Mouse (Mus musculus) heart, embryonic 16.5 days (tissue): ENCODE results near the gene Filip1. TPM values are rescaled to one million over a fixed set of nuclear protein-coding genes. Genes with fewer than 3 reads are reported as not detected.

Source experiments
- ATAC-seq: fragments of 200-750 bp; cut with Nextera tagmentation; replicated peaks from 2 replicates; pipeline ENCODE4 v1.8.0; 2017; ENCODE audit warnings: moderate number of reproducible peaks; ENCODE audit not compliant: insufficient read depth, low FRiP score; ENCODE audit errors: extremely low read depth
- H3K27ac ChIP-seq: fragments of 300-500 bp; sonication (generic); 2 replicates; pipeline ENCODE4 v1.5.1; 2014; ENCODE audit warnings: mild to moderate bottlenecking, low read length, control low read depth, moderate library complexity
- H3K27me3 ChIP-seq: fragments of 300-500 bp; sonication (generic); 2 replicates; pipeline ENCODE4 v1.6.1; 2014; ENCODE audit warnings: low read length, mixed read lengths; ENCODE audit not compliant: control insufficient read depth, insufficient read depth
- H3K36me3 ChIP-seq: fragments of 300-500 bp; sonication (generic); 2 replicates; pipeline ENCODE4 v1.6.1; 2014; ENCODE audit not compliant: control insufficient read depth, insufficient read depth
- H3K4me1 ChIP-seq: fragments of 300-500 bp; sonication (generic); 2 replicates; pipeline ENCODE4 v1.6.1; 2014; ENCODE audit warnings: low read length, mixed read lengths; ENCODE audit not compliant: control insufficient read depth, insufficient read depth
- H3K4me2 ChIP-seq: fragments of 300-500 bp; sonication (generic); 2 replicates; pipeline ENCODE4 v1.6.1; 2014; ENCODE audit warnings: low read depth, mild to moderate bottlenecking, control low read depth, low read length
- H3K4me3 ChIP-seq: fragments of 300-500 bp; sonication (generic); 2 replicates; pipeline ENCODE4 v1.5.1; 2014; ENCODE audit warnings: mild to moderate bottlenecking, control low read depth, low read length
- H3K9ac ChIP-seq: fragments of 300-500 bp; sonication (generic); 2 replicates; pipeline ENCODE4 v1.6.1; 2014; ENCODE audit warnings: low read length, control low read depth
- H3K9me3 ChIP-seq: fragments of 300-500 bp; sonication (generic); replicated peaks from 2 replicates; pipeline ENCODE4 v1.6.1; 2016; ENCODE audit warnings: low read length; ENCODE audit not compliant: control insufficient read depth
- WGBS: fragments of 180-500 bp; shearing (Covaris S2); extraction: QIAGEN DNeasy Blood & Tissue Kit; methylation state at CpG from one replicate; pipeline ENCODE4 v1.1.7; 2014; 5-methylcytosine and 5-hydroxymethylcytosine counted together
- polyA plus RNA-seq: library from polyadenylated mRNA; unstranded; fragments of >200 nt; fragmentation: Nextera tagmentation; extraction: Ambion mirVana; gene quantifications from 2 replicates; pipeline ENCODE4 v1.2.1, GENCODE M21; 2015

The Filip1 gene
- polyA plus RNA-seq, 1 experiment from 2014 or later: 32.1 TPM

DNA sequence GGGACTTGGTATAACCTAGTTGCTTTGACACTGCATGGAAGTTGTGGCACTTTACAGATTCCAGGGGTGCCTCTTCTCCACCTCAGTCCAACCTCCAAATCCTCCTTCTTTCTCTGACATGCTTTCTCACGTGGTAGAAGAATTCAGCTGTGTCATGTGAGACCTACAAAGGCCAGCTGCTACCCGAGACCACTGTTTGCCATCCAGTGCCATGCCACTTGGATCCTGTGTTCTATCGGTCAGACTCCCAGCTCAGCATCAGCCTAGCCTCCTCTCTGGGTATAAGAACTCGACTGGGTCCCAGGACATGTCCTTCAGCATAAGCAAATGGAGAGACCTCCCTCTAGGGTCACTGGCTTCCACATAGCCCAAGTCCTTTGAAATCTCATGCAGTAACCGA is 47.6 kb downstream of the Filip1 start:
- peak overlapping the region; percentile 4; the same call in 1 of the 2 replicates for H3K27ac ChIP-seq
- no peaks in the 10 kb centered on the region for H3K36me3 ChIP-seq
- no peaks in the 10 kb centered on the region for H3K9me3 ChIP-seq
- 73% methylated on average over 5 of the region's 5 CpGs for WGBS
- no peak overlapping the region for H3K4me3 ChIP-seq
- no peak overlapping the region for H3K4me2 ChIP-seq
- H3K9ac ChIP-seq: no peak overlapping the region
- H3K4me1 ChIP-seq: peaks cover 52% of the 10 kb centered on the region
- H3K27me3 ChIP-seq: no peaks in the 10 kb centered on the region
- 0 out of 2 replicates have a peak, but pooled peaks have one; percentile 3 for ATAC-seq

DNA sequence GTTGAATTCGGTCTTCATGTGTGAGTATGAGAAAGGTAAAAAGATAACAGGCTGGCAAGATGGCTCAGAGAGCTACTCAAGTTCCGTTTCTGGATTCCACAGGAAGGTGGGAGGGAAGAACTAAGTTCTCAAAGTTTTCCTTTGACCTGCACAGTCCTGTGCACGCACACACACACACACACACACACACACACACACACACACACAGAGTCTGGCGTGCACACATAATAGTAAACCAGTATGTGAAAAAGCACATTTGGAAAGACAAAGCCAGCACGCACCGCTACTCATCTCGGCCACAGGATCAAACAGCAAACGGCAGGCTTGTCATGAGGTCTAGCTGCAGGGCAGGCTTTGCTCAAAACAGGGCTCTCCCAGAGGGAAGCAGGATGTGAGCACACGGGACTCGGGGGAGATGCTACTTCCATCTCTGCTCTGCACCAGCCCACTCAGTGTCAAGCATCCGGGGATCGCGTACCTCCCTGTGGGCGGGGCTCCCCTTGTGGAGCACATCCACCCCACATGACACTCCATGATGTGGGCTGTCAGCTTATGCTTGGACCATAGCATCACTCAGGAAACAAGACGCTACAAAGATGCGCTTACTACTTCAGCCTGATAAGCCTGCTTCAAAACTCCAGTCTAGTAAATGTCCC is 50.9 kb downstream of the Filip1 start:
- peak; percentile 78 for ATAC-seq
- Histone ChIP-seq H3K4me3 (peak overlapping the region; percentile 15), H3K9ac (peak overlapping the region; percentile 2; the same call in 1 of the 2 replicates), H3K9me3 (no peaks in the 10 kb centered on the region), H3K4me2 (peak overlapping the region; percentile 45), H3K4me1 (peaks cover 37% of the 10 kb centered on the region), H3K27me3 (no peaks in the 10 kb centered on the region), H3K36me3 (no peaks in the 10 kb centered on the region), H3K27ac (peak overlapping the region; percentile 75)
- WGBS: 45% methylated on average over 16 of the region's 16 CpGs

DNA sequence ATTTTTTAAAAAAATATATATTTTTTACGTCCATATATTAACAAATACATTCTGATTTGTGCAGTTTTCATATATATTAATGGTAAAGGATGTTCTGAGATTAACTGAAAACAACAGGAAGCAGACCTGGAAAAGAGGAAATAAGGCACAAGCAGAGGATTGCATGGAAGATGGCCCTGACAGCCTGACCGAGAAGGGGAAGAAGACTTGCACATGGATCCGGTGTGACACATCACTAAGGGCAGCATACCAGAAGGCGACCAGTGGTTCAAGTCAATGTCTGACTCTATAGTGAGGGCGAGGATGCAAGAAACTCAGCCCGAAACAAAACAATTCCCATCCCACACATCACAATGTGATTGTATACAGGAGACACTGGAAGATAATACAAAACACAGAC is 52.2 kb downstream of the Filip1 start:
- no peak for ATAC-seq
- Histone ChIP-seq H3K4me3 (no peak overlapping the region), H3K4me2 (no peak overlapping the region), H3K4me1 (peaks cover 30% of the 10 kb centered on the region), H3K27me3 (no peaks in the 10 kb centered on the region), H3K9me3 (no peaks in the 10 kb centered on the region), H3K27ac (no peak overlapping the region), H3K9ac (no peak overlapping the region), H3K36me3 (no peaks in the 10 kb centered on the region)
- WGBS: 82% methylated on average over 6 of the region's 6 CpGs

DNA sequence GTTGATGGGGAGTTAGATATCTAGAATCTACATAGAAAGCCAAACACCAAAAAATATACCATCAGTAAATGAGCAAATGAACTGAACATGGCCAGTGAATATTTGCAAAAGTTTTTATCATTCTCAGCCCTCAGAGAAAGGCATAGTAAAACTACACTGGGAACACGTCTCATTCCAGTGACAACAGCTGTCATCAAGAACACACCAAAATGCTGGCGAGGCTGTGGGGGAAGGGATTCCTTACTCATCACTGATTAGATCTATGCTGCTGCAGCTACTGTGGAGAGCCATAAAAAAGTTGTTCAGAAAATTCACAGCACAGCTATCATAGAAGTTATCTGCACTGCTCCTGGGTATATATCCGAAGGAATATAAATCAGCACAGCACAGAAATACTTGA is 54.3 kb downstream of the Filip1 start:
- Histone ChIP-seq H3K4me2 (no peak overlapping the region), H3K27me3 (no peaks in the 10 kb centered on the region), H3K9ac (no peak overlapping the region; the same call in 1 of the 2 replicates), H3K4me3 (no peak overlapping the region), H3K9me3 (no peaks in the 10 kb centered on the region), H3K36me3 (no peaks in the 10 kb centered on the region), H3K27ac (no peak overlapping the region), H3K4me1 (peaks cover 28% of the 10 kb centered on the region)
- no peak for ATAC-seq
- WGBS: 41% methylated on average over 3 of the region's 3 CpGs

DNA sequence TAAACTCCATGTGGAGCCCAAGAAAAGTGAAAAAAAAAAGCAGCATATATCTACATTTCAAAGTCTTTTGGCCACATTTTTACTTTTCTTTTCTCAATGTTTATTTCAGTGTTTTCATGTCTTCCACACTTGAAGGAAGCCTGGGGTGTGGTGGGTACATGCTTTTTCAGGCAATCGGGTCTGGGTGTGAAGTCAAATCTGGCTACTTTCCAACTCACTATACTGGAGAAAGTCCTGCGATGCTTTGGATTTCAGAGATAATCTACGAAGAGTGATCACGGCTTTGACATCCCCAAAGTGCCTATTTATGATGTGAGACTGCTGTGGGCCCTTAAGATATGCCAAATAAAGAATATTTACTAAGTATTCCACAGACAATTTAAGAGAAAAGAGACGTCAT is 57.7 kb downstream of the Filip1 start:
- 31% methylated on average over 5 of the region's 5 CpGs for WGBS
- H3K27ac ChIP-seq: no peak overlapping the region
- no peaks in the 10 kb centered on the region for H3K27me3 ChIP-seq
- H3K9me3 ChIP-seq: no peaks in the 10 kb centered on the region
- H3K9ac ChIP-seq: no peak overlapping the region
- no peak overlapping the region for H3K4me2 ChIP-seq
- ATAC-seq: no peak
- H3K4me1 ChIP-seq: peaks cover 36% of the 10 kb centered on the region
- H3K4me3 ChIP-seq: no peak overlapping the region
- peaks cover 6% of the 10 kb centered on the region; the same call in 1 of the 2 replicates for H3K36me3 ChIP-seq

DNA sequence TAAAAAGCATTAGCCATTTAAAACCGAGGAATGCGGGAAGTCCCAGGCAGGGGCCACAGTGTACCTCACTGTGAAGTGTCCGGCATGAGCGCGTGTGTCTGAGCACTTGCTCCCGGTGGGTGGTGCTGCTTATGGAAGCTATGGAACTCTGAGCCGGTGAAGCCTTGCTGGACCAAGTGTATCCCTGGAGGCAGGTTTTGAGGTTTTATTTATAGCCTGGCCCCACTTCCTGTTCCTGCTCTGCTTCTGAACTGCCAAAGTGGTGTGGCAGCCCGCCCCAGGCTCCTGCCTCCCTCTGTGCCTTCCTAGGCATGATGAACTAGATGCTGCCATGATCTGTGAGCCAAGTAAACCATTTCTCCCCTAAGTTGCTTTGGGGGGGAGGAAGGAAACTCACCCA is 60.7 kb downstream of the Filip1 start:
- Histone ChIP-seq H3K27ac (peak overlapping the region; percentile 78), H3K4me1 (peaks cover 40% of the 10 kb centered on the region), H3K4me3 (no peak overlapping the region; the same call in 1 of the 2 replicates), H3K36me3 (peaks cover 6% of the 10 kb centered on the region; the same call in 1 of the 2 replicates), H3K9ac (no peak overlapping the region), H3K4me2 (peak overlapping the region; percentile 50), H3K9me3 (no peaks in the 10 kb centered on the region), H3K27me3 (no peaks in the 10 kb centered on the region)
- WGBS: 25% methylated on average over 8 of the region's 8 CpGs
- ATAC-seq: peak; percentile 77

DNA sequence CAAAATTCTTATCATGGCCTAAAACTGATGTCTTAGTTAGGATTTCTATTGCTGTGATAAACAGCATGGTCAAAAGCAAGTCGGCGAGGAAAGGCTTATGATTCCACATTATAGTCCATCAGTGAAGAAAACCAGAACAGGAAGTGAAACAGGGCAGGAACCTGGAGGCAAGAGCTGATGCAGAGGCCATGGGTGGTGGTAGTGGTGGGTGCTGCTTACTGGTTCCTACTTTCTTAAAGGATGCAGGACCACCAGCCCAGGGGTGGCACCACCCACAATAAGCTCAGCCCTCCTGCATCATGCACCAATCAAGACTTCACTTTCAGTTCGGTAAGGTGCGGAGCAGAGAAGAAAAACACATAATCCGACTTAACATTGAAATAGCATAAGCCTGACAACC is 61.3 kb downstream of the Filip1 start:
- no peak for ATAC-seq
- Histone ChIP-seq H3K4me2 (peak overlapping the region; percentile 50), H3K9ac (no peak overlapping the region), H3K9me3 (no peaks in the 10 kb centered on the region), H3K4me1 (peaks cover 40% of the 10 kb centered on the region), H3K4me3 (no peak overlapping the region), H3K27ac (peak overlapping the region; percentile 78), H3K27me3 (no peaks in the 10 kb centered on the region), H3K36me3 (peaks cover 6% of the 10 kb centered on the region; the same call in 1 of the 2 replicates)
- 81% methylated on average over 5 of the region's 5 CpGs for WGBS

DNA sequence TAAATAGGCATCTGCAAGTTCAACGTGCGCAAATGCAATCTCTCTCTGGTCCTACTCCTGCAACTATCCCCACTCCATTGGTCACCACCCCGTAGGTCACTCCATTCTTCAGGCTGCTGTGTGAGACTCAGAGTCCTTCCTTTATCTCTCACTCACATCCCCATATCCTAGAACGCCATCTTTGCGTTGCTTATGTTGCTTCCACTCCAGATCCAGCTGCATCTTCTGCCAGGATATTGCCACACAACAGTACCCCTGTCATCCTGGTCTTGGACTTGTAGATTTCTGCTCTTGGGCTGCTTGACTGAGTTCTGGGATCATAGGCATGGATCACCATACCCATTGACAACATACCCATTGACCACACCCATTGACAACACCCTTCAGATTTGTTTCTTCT is 62.0 kb downstream of the Filip1 start:
- no peak for ATAC-seq
- H3K4me1 ChIP-seq: peaks cover 39% of the 10 kb centered on the region

DNA sequence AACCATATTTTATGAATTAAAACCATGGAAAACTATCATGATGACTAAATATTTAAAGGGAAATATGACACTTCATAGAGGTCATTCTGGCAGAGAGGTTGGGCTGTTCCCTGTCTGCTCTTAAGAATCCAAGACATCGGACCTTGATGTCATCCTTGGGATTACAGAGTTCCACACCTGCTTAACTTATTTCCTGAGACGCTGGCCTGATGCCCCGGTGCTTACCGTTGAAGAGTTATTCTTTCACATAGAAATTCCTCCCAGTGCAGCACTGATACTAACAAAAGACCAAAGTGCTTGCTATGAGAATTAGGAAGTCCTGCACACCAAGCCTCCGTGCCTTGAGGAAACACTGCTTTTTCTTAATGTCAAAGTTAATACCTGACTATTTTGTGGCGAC is 62.6 kb downstream of the Filip1 start:
- no peak overlapping the region for H3K27ac ChIP-seq
- H3K36me3 ChIP-seq: peaks cover 6% of the 10 kb centered on the region; the same call in 1 of the 2 replicates
- no peak overlapping the region for H3K4me3 ChIP-seq
- no peak for ATAC-seq
- 52% methylated on average over 6 of the region's 6 CpGs for WGBS
- no peak overlapping the region for H3K4me2 ChIP-seq
- no peaks in the 10 kb centered on the region for H3K9me3 ChIP-seq
- no peaks in the 10 kb centered on the region for H3K27me3 ChIP-seq
- H3K9ac ChIP-seq: no peak overlapping the region
- H3K4me1 ChIP-seq: peaks cover 40% of the 10 kb centered on the region

More for the DNA sequence above, 62.0 kb downstream of the Filip1 start:
- WGBS: 89% methylated on average over 5 of the region's 5 CpGs
- H3K27me3 ChIP-seq: no peaks in the 10 kb centered on the region
- no peak overlapping the region for H3K9ac ChIP-seq
- H3K27ac ChIP-seq: no peak overlapping the region
- H3K36me3 ChIP-seq: peaks cover 6% of the 10 kb centered on the region; the same call in 1 of the 2 replicates
- no peak overlapping the region for H3K4me2 ChIP-seq
- no peak overlapping the region for H3K4me3 ChIP-seq
- no peaks in the 10 kb centered on the region for H3K9me3 ChIP-seq
